Mouse (Mus musculus) urinary bladder, adult 2 months (tissue): ENCODE results near the gene Zkscan16. TPM values are rescaled to one million over a fixed set of nuclear protein-coding genes. Genes with fewer than 3 reads are reported as not detected.

ENCODE experiments used
- DNase-seq: peaks from one replicate; pipeline ENCODE4 v3.0.0; 2022; ENCODE audit warnings: low spot score
- polyA plus RNA-seq: library from polyadenylated mRNA; depleted of rRNA; stranded (reverse); fragments of >200 nt; gene quantifications from 2 replicates; pipeline ENCODE4 v1.2.3, GENCODE M21; 2012; rRNA removed

Gene Zkscan16
- polyA plus RNA-seq = 0.06 and 0.15 TPM in 2 replicates

GRCm38 (mm10) chr4:58943420-58944205 is at the start of gene Zkscan16:
Gene Zkscan16, plus strand, starts transcription at chr4:58943628.
- peak; percentile 49 for DNase-seq

- DNase-seq = no peak
These were observed 49.0 kb upstream of the Zkscan16 start for GRCm38 (mm10) chr4:58894399-58894798.

GRCm38 (mm10) chr4:58897436-58897835 is 46.0 kb upstream of the Zkscan16 start:
- DNase-seq = no peak

- DNase-seq = no peak
These were observed 45.1 kb upstream of the Zkscan16 start for GRCm38 (mm10) chr4:58898318-58898717.

GRCm38 (mm10) chr4:58907453-58907852 is 36.0 kb upstream of the Zkscan16 start:
- DNase-seq = no peak

- DNase-seq = no peak
These were observed 33.0 kb upstream of the Zkscan16 start for GRCm38 (mm10) chr4:58910175-58911068.

GRCm38 (mm10) chr4:58911069-58911830 is 32.2 kb upstream of the Zkscan16 start:
- DNase-seq = no peak

GRCm38 (mm10) chr4:58911831-58912628 is 31.4 kb upstream of the Zkscan16 start:
- peak; percentile 79 for DNase-seq

- no peak for DNase-seq
These were observed 30.6 kb upstream of the Zkscan16 start, which contains the start of gene Ecpas for GRCm38 (mm10) chr4:58912629-58913335. Gene Ecpas, minus strand, starts transcription at chr4:58912749.

GRCm38 (mm10) chr4:58913336-58914026 is 29.9 kb upstream of the Zkscan16 start:
- DNase-seq = no peak

GRCm38 (mm10) chr4:58915081-58915826 is 28.2 kb upstream of the Zkscan16 start:
- DNase-seq = no peak

GRCm38 (mm10) chr4:58923933-58924332 is 19.5 kb upstream of the Zkscan16 start:
- no peak for DNase-seq

- no peak for DNase-seq
These were observed 17.8 kb upstream of the Zkscan16 start for GRCm38 (mm10) chr4:58925664-58926063.

GRCm38 (mm10) chr4:58926120-58926519 is 17.3 kb upstream of the Zkscan16 start:
- DNase-seq = no peak

- no peak for DNase-seq
These were observed 15.8 kb upstream of the Zkscan16 start for GRCm38 (mm10) chr4:58927661-58928060.

GRCm38 (mm10) chr4:58932541-58932940 is 10.9 kb upstream of the Zkscan16 start:
- DNase-seq = no peak

GRCm38 (mm10) chr4:58934308-58934707 is 9.1 kb upstream of the Zkscan16 start:
- DNase-seq = no peak

- DNase-seq = no peak
These were observed 8.5 kb upstream of the Zkscan16 start for GRCm38 (mm10) chr4:58934746-58935476.
